Mouse (Mus musculus) myocyte (in vitro differentiated cells): ENCODE data around the gene Rcan2. TPM values are rescaled to one million over a fixed set of nuclear protein-coding genes. Genes with fewer than 3 reads are reported as not detected.

Source experiments
- H3K27me3 ChIP-seq: one replicate; pipeline ENCODE4 v1.6.1; 2011; ENCODE audit not compliant: control insufficient read depth, insufficient read depth, insufficient read length
- H3K36me3 ChIP-seq: one replicate; pipeline ENCODE4 v1.6.1; 2011; ENCODE audit not compliant: control insufficient read depth, insufficient read depth
- H3K4me2 ChIP-seq: one replicate; pipeline ENCODE4 v1.6.1; 2011; ENCODE audit warnings: low read depth, control low read depth
- H3K4me3 ChIP-seq: one replicate; pipeline ENCODE4 v1.5.1; 2011; ENCODE audit warnings: mild to moderate bottlenecking, control low read depth, moderate library complexity
- H3K79me2 ChIP-seq: one replicate; pipeline ENCODE4 v1.6.1; 2011; ENCODE audit not compliant: control insufficient read depth, insufficient read depth
- H3ac ChIP-seq: one replicate; pipeline ENCODE4 v1.6.1; 2011; ENCODE audit not compliant: control insufficient read depth, insufficient read length
- CEBPB ChIP-seq: IDR thresholded peaks from 2 replicates; pipeline ENCODE4 v1.6.1; 2011; ENCODE audit warnings: mild to moderate bottlenecking, moderate library complexity; ENCODE audit not compliant: poor library complexity, insufficient read depth, severe bottlenecking
- E2F4 ChIP-seq: IDR thresholded peaks from one replicate; pipeline ENCODE4 v1.6.1; 2011; ENCODE audit warnings: mild to moderate bottlenecking, control low read depth, moderate library complexity; ENCODE audit not compliant: insufficient read depth
- MAX ChIP-seq: IDR thresholded peaks from one replicate; pipeline ENCODE4 v1.6.1; 2011; ENCODE audit warnings: low read depth, mild to moderate bottlenecking, control low read depth
- MYOD1 ChIP-seq, 3 experiments: IDR thresholded peaks; one replicate each; pipeline ENCODE4 v1.6.1; 2011; ENCODE audit warnings: control low read depth in 2 of 3, low read depth in 2 of 3, mild to moderate bottlenecking in 2 of 3, moderate library complexity in 1 of 3; ENCODE audit not compliant: insufficient read length in 2 of 3, control insufficient read depth in 1 of 3
- MYOG ChIP-seq, 3 experiments: IDR thresholded peaks; one replicate each; pipeline ENCODE4 v1.6.1; 2011; ENCODE audit warnings: control low read depth in 2 of 3, low read depth in 2 of 3, mild to moderate bottlenecking in 2 of 3; ENCODE audit not compliant: insufficient read length in 2 of 3, control insufficient read depth in 1 of 3, insufficient read depth in 1 of 3
- POLR2A ChIP-seq: IDR thresholded peaks from one replicate; pipeline ENCODE4 v1.6.1; 2011; ENCODE audit warnings: low read depth, mild to moderate bottlenecking, control low read depth, moderate library complexity; ENCODE audit not compliant: insufficient read length
- POLR2AphosphoS2 ChIP-seq: IDR thresholded peaks from one replicate; pipeline ENCODE4 v1.6.1; 2011; ENCODE audit warnings: low read depth, control low read depth; ENCODE audit not compliant: insufficient read length
- REST ChIP-seq: IDR thresholded peaks from one replicate; pipeline ENCODE4 v1.6.1; 2011; ENCODE audit warnings: mild to moderate bottlenecking, control low read depth, moderate library complexity; ENCODE audit not compliant: insufficient read depth, insufficient read length
- SRF ChIP-seq: IDR thresholded peaks from one replicate; pipeline ENCODE4 v1.6.1; 2011; ENCODE audit warnings: low read depth; ENCODE audit not compliant: control insufficient read depth, insufficient read length
- TCF12 ChIP-seq: IDR thresholded peaks from one replicate; pipeline ENCODE4 v1.6.1; 2011; ENCODE audit warnings: mild to moderate bottlenecking, control low read depth; ENCODE audit not compliant: poor library complexity, insufficient read depth, severe bottlenecking
- TCF3 ChIP-seq: IDR thresholded peaks from one replicate; pipeline ENCODE4 v1.6.1; 2011; ENCODE audit warnings: low read depth, control low read depth; ENCODE audit not compliant: insufficient read length
- USF1 ChIP-seq: IDR thresholded peaks from one replicate; pipeline ENCODE4 v1.6.1; 2011; ENCODE audit warnings: low read depth, mild to moderate bottlenecking, control low read depth, moderate library complexity
- polyA plus RNA-seq: library from polyadenylated mRNA; unstranded; fragments of >200 nt; fragmentation: generic; extraction: Trizol; gene quantifications from one replicate; pipeline ENCODE4 v1.2.1, GENCODE M21; 2012; ENCODE audit warnings: missing spikeins

Rcan2 gene
- polyA plus RNA-seq, 1 experiment, result 2.0 TPM

- no peak for TF ChIP-seq USF1
- TF ChIP-seq MYOG (IDR thresholded peaks at IDR 0.05; ENCODE audit: control insufficient read depth in 1 of 3, insufficient read depth in 1 of 3, insufficient read length in 2 of 3, low read depth in 2 of 3), result no peak
- no peak for TF ChIP-seq POLR2A
- no peak for TF ChIP-seq E2F4
- H3K27me3 ChIP-seq, result no peaks in the 10 kb centered on the region
Observed at GRCm38 (mm10) chr17:44042301-44042700, 241.2 kb downstream of the Rcan2 start.

GRCm38 (mm10) chr17:44042861-44043260 is 241.7 kb downstream of the Rcan2 start:
- Histone ChIP-seq H3K27me3 (no peaks in the 10 kb centered on the region), H3K36me3 (no peaks in the 10 kb centered on the region), H3ac (no peak overlapping the region), H3K79me2 (no peaks in the 10 kb centered on the region), H3K4me3 (no peak overlapping the region), H3K4me2 (no peak overlapping the region)
- TF ChIP-seq USF1 (no peak), MYOD1 (IDR thresholded peaks at IDR 0.05; ENCODE audit: control insufficient read depth in 1 of 3, insufficient read length in 2 of 3, low read depth in 2 of 3) (no peak), MYOG (IDR thresholded peaks at IDR 0.05; ENCODE audit: control insufficient read depth in 1 of 3, insufficient read depth in 1 of 3, insufficient read length in 2 of 3, low read depth in 2 of 3) (no peak), SRF (no peak), E2F4 (no peak), TCF3 (no peak), POLR2A (no peak), REST (no peak), MAX (no peak), POLR2AphosphoS2 (no peak), CEBPB (no peak), TCF12 (no peak)

More at GRCm38 (mm10) chr17:44042301-44042700, 241.2 kb downstream of the Rcan2 start:
- no peak overlapping the region for H3ac ChIP-seq
- H3K4me2 ChIP-seq, result no peak overlapping the region
- H3K36me3 ChIP-seq, result no peaks in the 10 kb centered on the region
- H3K79me2 ChIP-seq, result no peaks in the 10 kb centered on the region
- no peak overlapping the region for H3K4me3 ChIP-seq

GRCm38 (mm10) chr17:44053427-44053826 is 252.3 kb downstream of the Rcan2 start:
- H3K36me3 ChIP-seq, result no peaks in the 10 kb centered on the region
- H3ac ChIP-seq, result no peak overlapping the region
- TF ChIP-seq REST (no peak), CEBPB (no peak), TCF12 (no peak), TCF3 (no peak), SRF (no peak), MAX (no peak), MYOD1 (IDR thresholded peaks at IDR 0.05; ENCODE audit: control insufficient read depth in 1 of 3, insufficient read length in 2 of 3, low read depth in 2 of 3) (no peak), POLR2A (no peak), USF1 (no peak)
- no peaks in the 10 kb centered on the region for H3K79me2 ChIP-seq
- no peak overlapping the region for H3K4me3 ChIP-seq
- no peak overlapping the region for H3K4me2 ChIP-seq
- H3K27me3 ChIP-seq, result no peaks in the 10 kb centered on the region

GRCm38 (mm10) chr17:44057123-44057522 is 256.0 kb downstream of the Rcan2 start:
- no peak overlapping the region for H3ac ChIP-seq
- no peaks in the 10 kb centered on the region for H3K27me3 ChIP-seq
- H3K4me2 ChIP-seq, result no peak overlapping the region
- TF ChIP-seq MAX (no peak), REST (no peak), CEBPB (no peak), E2F4 (no peak), USF1 (no peak), MYOG (IDR thresholded peaks at IDR 0.05; ENCODE audit: control insufficient read depth in 1 of 3, insufficient read depth in 1 of 3, insufficient read length in 2 of 3, low read depth in 2 of 3) (no peak), POLR2A (no peak), MYOD1 (IDR thresholded peaks at IDR 0.05; ENCODE audit: control insufficient read depth in 1 of 3, insufficient read length in 2 of 3, low read depth in 2 of 3) (no peak), TCF3 (no peak), SRF (no peak), TCF12 (no peak)
- no peaks in the 10 kb centered on the region for H3K79me2 ChIP-seq
- no peaks in the 10 kb centered on the region for H3K36me3 ChIP-seq
- H3K4me3 ChIP-seq, result no peak overlapping the region

- Histone ChIP-seq H3K27me3 (no peaks in the 10 kb centered on the region), H3K79me2 (no peaks in the 10 kb centered on the region), H3K4me3 (no peak overlapping the region), H3K4me2 (no peak overlapping the region), H3K36me3 (no peaks in the 10 kb centered on the region), H3ac (no peak overlapping the region)
- TF ChIP-seq MAX (no peak), E2F4 (no peak), MYOG (IDR thresholded peaks at IDR 0.05; ENCODE audit: control insufficient read depth in 1 of 3, insufficient read depth in 1 of 3, insufficient read length in 2 of 3, low read depth in 2 of 3) (no peak), MYOD1 (IDR thresholded peaks at IDR 0.05; ENCODE audit: control insufficient read depth in 1 of 3, insufficient read length in 2 of 3, low read depth in 2 of 3) (no peak), CEBPB (no peak), TCF3 (no peak), REST (no peak), POLR2AphosphoS2 (no peak), POLR2A (no peak), SRF (no peak), TCF12 (no peak), USF1 (no peak)
Observed at GRCm38 (mm10) chr17:44058145-44058544, 257.0 kb downstream of the Rcan2 start.
